Mouse (Mus musculus) neural tube, postnatal 0 days (tissue): ENCODE data around the gene Tmem199. TPM values are rescaled to one million over a fixed set of nuclear protein-coding genes. Genes with fewer than 3 reads are reported as not detected.

Experiments used
- polyA plus RNA-seq: library from polyadenylated mRNA; unstranded; fragments of >200 nt; fragmentation: Nextera tagmentation; extraction: Ambion mirVana; gene quantifications from 2 replicates; pipeline ENCODE4 v1.2.1, GENCODE M21; 2015

Tmem199 gene
- 84.7 and 90.1 TPM in 2 replicates for polyA plus RNA-seq

DNA sequence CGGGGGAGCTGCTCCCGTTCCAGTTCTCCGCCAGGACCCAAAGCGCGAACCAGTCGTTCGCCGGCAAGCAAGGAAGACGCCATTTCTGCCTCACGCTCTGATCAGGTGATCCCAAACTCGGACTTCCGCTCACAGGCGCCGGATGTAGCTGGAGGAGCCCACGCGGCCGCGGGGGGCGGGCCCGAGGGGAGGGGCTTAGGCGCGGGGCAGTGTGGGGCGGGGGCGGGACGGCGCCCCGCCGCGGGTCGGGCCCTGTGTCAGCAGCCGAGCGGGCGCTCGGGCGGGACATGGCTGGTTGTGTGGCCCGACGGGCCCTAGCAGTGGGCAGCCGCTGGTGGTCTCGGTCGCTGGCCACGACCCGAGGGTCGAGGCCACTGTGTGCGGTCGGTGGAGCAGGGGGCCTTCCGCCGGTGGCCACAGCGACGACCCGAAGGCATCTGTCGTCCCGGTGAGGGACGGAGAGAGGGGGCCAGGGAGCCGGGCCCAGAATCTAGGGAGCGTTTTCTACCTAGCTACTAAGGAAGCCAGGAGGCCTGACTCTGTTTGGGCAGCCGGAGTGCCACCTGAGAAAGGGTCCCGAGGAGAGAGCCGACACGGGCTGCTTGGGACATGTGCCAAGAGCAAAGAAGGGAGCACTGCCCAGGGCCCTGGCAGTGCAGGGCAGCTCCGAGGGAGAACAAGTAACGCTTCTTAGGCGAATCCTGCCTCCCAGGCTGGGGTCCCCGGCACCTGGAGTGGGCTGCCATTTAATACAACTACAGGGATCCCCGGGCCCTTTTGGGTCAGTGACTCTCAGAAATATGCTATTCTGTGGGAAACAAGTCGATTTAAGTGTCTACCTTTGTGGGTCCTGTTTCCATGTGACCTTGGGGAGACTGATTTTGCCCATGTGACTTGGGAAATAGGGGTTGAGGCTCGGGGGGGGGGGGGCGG is at the start of gene Tmem199, which contains the start of gene Poldip2:
Tmem199 (minus strand) TSS at position 148 of the 933 bp plus-strand sequence.
Poldip2 (plus strand) TSS at position 169 of the 933 bp plus-strand sequence.

DNA sequence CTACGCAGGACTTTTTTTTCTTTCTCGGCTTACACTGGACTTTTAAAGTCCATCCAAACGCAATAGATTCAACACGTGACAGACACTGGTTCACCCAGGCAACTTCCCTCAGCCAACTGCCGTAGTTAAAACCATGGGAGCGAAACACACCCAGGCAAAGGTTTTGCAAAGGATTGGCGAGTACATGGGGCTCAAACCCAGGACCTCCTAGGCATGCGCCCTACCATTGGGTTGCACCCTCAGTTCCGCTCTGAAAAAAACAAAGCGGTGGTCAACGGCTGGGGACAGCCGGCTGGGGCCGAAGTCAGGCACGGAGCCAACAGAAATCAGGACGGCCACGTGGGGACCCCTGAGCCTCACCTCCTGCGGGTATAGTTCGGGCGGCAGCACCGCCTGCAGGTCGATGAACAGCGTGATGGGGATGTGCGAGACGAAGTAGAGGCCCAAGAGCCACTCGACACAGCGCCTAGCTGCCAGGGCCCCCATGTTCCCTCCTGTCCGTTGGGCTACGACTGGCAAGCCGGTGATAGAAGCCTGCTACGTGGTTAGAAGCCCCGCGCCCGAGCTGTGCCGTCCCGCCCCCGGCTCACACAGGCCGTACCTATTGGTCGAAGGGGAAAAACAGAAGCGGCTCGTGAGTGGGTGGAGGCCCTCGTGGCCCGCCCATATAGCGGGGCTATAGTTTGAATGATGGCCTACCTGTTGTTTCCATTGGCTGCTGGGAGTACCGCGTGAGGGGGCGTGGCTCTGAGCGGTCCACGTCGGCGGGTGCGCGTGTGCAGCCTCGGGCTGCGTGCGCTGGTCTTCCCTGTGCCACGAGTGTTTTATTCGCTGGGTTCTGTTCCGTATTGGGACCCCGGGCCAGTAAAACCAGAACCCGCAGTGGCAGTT is 38.4 kb upstream of the Tmem199 start, which contains the start of gene Tmem97:
Tmem97 (minus strand) TSS at position 610 of the 891 bp plus-strand sequence.

DNA sequence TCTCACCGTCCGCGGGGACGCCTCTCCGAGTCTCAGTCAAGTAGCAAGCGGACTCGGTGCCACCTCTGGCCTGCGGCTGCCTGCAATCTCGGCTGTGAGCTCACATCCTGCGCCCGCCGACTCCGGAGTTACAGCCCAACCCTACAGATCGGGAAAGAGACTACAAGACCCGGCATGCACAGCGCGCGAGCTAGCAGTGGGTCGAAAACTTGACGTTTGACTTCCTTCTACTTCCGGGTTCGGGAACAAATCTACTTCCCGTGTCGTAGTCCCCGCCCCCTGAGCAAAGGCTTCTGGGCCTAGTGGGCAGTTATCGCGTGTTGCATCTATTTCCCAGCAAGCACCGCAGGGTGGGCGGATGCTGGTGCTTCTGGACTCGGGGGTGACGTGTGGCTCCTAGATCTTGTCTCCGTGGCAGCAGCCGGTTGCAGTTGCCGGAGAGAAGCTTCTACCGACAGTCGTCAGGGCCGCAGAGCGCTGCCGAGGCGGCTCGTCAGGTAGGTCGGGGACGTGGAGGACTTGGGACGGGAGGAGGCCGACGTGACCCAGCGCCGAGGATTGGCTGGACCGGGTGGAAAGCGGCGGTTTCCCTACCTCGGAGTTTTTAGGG is 24.2 kb upstream of the Tmem199 start, which contains the start of the genes Tnfaip1 and Ift20:
Tnfaip1 (minus strand) TSS at position 253 of the 610 bp plus-strand sequence.
Ift20 (plus strand) TSS at position 282 of the 610 bp plus-strand sequence.

DNA sequence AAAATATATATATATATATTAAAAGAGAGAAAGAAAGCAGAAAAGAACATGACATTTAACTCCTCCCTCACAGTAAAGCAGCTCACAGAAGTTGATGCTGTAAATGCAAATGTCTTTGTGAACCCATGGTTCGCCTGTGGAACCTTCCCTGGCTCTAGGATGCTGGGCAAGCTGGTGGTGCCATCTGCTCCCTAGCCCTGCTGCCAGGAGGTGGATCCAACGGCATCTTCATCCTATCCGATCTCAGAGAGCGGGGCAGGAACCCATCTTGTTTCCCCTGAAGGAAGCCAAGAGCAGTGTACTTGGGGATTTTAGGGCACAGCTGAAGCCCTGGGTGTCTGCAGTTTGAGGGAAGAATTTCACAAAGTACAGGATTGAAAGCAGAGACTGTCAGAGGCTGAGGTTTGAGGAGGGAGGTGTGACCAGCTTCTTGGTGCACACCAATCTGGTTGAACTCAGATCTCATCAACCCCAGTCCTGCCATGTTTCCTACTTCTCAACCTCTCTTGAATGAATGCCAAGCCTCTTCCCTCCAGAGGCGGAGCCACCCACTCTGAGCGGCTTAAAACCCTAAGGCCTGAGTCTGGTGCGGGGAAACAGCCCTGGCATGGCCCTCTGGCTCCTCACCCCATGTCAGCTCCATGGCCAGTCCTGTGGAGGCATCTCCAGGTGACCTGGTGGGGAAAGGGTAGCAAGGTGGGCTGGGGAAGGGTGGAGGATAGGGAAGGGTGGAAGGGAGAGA is 8.9 kb downstream of the Tmem199 start, which contains the start of gene Sebox:
Sebox (plus strand) TSS at position 539 of the 742 bp plus-strand sequence.

DNA sequence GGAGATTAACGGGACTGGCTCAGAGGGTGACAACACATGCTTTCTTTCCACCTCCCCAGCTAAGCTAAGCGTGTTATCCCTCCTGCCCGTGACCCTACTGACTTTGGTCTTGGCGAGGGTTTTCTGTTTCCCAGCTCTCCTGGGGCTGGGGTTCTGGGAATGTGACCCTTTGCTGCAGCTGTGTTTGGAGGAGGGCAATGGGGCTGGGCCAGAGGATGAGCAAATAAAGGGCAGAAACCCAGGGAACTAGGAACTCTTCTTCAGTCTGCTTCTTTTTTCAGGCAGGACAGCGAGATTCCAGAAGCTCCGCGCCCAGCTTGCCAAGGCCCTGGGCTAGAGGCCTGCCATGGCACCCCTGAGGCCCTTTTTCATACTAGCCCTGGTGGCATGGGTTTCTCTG is 13.0 kb downstream of the Tmem199 start, which contains the start of gene Vtn:
Vtn (plus strand) TSS at position 88 of the 400 bp plus-strand sequence.

DNA sequence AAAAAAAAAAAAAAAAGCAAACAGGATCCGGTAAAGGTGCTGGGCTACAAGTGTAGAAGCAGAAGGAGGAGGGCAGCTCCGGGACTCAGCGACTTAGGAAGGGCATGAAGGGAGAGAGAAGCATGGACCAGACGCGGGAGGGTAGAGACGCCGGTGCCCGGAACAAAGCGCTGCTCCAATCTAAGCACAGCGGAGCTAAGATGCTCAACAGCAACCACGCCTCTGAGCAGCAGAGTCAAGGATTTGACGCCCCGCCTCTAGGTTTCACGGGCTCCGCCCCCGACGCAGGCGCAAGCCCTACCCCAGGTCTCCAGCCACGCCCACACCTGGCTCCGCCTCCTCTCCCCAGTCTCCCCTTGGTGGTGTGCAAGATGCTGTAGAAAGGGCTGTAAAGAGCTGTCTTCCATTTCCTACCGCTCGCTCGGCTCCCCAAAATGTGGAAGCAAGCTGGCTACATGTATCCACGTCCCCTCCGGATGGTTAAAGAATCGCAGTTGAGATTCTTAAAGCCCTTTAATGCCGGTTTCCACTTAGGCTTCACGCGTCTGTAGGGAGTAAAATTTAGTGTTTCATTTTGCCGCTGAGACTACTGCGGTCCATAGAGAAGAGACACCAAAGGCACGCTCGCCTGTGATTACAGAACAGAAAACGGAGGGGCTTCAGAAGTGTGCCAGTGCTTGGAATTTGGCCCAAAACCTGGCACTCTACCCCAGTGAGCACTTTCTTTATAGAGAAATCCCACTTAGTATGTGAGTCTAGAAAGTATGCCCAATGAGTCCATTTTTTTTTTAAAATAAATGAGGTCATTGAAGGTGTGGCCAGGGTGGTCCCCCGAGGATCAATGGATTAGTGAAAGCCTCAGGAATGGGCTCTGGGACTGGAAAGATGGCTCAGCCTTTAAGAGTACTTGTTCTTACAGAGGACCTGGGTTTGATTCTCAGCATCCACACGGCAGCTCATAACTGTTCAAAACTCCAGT is 14.1 kb downstream of the Tmem199 start, which contains the start of gene Sarm1:
Sarm1 (minus strand) TSS at position 211 of the 979 bp plus-strand sequence.

DNA sequence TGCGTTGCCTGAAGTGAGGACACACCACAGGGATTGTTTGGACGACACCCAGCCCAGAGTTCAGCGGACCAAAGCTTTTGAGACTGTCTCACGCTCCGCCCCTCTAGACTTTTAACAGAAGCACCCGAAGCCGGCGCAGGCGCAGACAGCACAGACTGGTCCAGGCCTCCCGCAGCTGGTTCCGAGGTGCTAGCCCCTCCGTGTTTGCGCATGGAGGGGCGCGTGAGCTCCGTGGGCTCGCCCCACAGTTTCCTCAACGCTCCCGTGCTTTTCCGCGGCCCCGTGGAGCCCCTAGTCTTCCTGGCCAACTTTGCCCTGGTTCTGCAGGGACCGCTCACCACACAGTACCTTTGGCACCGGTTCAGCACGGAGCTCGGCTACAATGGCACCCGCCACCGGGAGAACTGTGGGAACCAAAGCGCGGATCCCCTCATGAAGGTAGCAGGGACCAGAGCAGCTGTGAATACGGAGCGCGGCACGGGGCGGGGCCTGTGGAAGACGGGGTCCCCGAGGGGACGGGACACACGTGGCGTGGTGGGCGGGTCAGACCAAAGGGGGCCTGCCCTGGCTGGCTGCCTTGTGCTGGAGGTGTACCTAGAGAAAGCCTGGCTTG is 46.3 kb downstream of the Tmem199 start, which contains the start of gene Slc46a1:
Slc46a1 (plus strand) TSS at position 130 of the 613 bp plus-strand sequence.

Other genes with a start within 250 kb of the Tmem199 start
- 0.13 and 0.22 TPM in 2 replicates for gene BC030499, start 221.3 kb downstream of the Tmem199 start, polyA plus RNA-seq
- gene Spag5, start 210.6 kb downstream of the Tmem199 start, polyA plus RNA-seq: 7.5 and 7.9 TPM in 2 replicates
- gene Aldoc, start 189.2 kb downstream of the Tmem199 start, polyA plus RNA-seq: 1,117 and 1,134 TPM in 2 replicates
- gene Pigs, start 183.8 kb downstream of the Tmem199 start, polyA plus RNA-seq: 90.8 and 112 TPM in 2 replicates
- 97.8 and 99.2 TPM in 2 replicates for gene Unc119, start 168.7 kb downstream of the Tmem199 start, polyA plus RNA-seq
- not detected in 2 replicates for gene Foxn1, start 125.6 kb downstream of the Tmem199 start, polyA plus RNA-seq
- gene Slc13a2, start 90.0 kb downstream of the Tmem199 start, polyA plus RNA-seq: not detected in 2 replicates
- 20.6 and 23.2 TPM in 2 replicates for gene Slc46a1, start 46.5 kb downstream of the Tmem199 start, polyA plus RNA-seq
- gene Sarm1, start 14.4 kb downstream of the Tmem199 start, polyA plus RNA-seq: 30.9 and 37.9 TPM in 2 replicates
- 134 and 170 TPM in 2 replicates for gene Vtn, start 13.1 kb downstream of the Tmem199 start, polyA plus RNA-seq
- gene Sebox, start 8.7 kb downstream of the Tmem199 start, polyA plus RNA-seq: 0.12 TPM in 1 of 2 replicates, not detected in the other
- gene Poldip2, start within 50 bp of the Tmem199 start, polyA plus RNA-seq: 167 and 168 TPM in 2 replicates
- gene Tnfaip1, start 24.2 kb upstream of the Tmem199 start, polyA plus RNA-seq: 49.3 and 51.3 TPM in 2 replicates
- gene Ift20, start 24.2 kb upstream of the Tmem199 start, polyA plus RNA-seq: 131 and 141 TPM in 2 replicates
- 51.4 and 53.5 TPM in 2 replicates for gene Tmem97, start 38.6 kb upstream of the Tmem199 start, polyA plus RNA-seq
- gene Nlk, start 185.2 kb upstream of the Tmem199 start, polyA plus RNA-seq: 19.9 and 21.2 TPM in 2 replicates
- gene Ccnq, start 239.6 kb upstream of the Tmem199 start, polyA plus RNA-seq: 39.6 and 42.6 TPM in 2 replicates